Mouse (Mus musculus): ENCODE measurements around the gene Tescl. TPM values are rescaled to one million over a fixed set of nuclear protein-coding genes. Genes with fewer than 3 reads are reported as not detected.

Gene Tescl
- 0.31 TPM in 1 of 2 replicates, not detected in the other for polyA plus RNA-seq (2012)

GRCm38 (mm10) chr7:24333304-24333986 lies at the start of gene Tescl:
TSS of gene Tescl (minus strand) at chr7:24333936.

GRCm38 (mm10) chr7:24369731-24370541 lies 36.2 kb upstream of the Tescl start, which contains the start of gene Kcnn4:
TSS of gene Kcnn4 (plus strand) at chr7:24370263.

GRCm38 (mm10) chr7:24348896-24349295 lies 15.2 kb upstream of the Tescl start, which contains the start of gene Lypd5:
TSS of gene Lypd5 (plus strand) at chr7:24349196.

GRCm38 (mm10) chr7:24316567-24317092 lies 17.1 kb downstream of the Tescl start, which contains the start of gene Zfp94:
TSS of gene Zfp94 (minus strand) at chr7:24316666.

GRCm38 (mm10) chr7:24300771-24301282 lies 32.9 kb downstream of the Tescl start, which contains the start of gene Zfp61:
TSS of gene Zfp61 (minus strand) at chr7:24301232.

Other genes with a start within 250 kb of the Tescl start
- 0.06 and 0.25 TPM in 2 replicates for gene Zfp112, start 221.6 kb downstream of the Tescl start, polyA plus RNA-seq (2012)
- gene Zfp235, start 199.8 kb downstream of the Tescl start, polyA plus RNA-seq (2012) = 0.47 and 1.2 TPM in 2 replicates
- 0.26 and 0.74 TPM in 2 replicates for gene Zfp114, start 158.9 kb downstream of the Tescl start, polyA plus RNA-seq (2012)
- gene Zfp111, start 122.5 kb downstream of the Tescl start, polyA plus RNA-seq (2012) = 0.26 and 1.1 TPM in 2 replicates
- 0.51 and 0.73 TPM in 2 replicates for gene Zfp109, start 96.4 kb downstream of the Tescl start, polyA plus RNA-seq (2012)
- gene Zfp108, start 79.1 kb downstream of the Tescl start, polyA plus RNA-seq (2012) = 0.15 and 0.21 TPM in 2 replicates
- gene Zfp93, start 63.5 kb downstream of the Tescl start, polyA plus RNA-seq (2012) = 0.35 and 0.41 TPM in 2 replicates
- 4.5 and 5.6 TPM in 2 replicates for gene Zfp61, start 32.7 kb downstream of the Tescl start, polyA plus RNA-seq (2012)
- 0.79 and 0.80 TPM in 2 replicates for gene Zfp94, start 17.3 kb downstream of the Tescl start, polyA plus RNA-seq (2012)
- not detected in 2 replicates for gene Lypd5, start 15.3 kb upstream of the Tescl start, polyA plus RNA-seq (2012)
- gene Kcnn4, start 36.3 kb upstream of the Tescl start, polyA plus RNA-seq (2012) = 116 and 139 TPM in 2 replicates
- gene Smg9, start 65.7 kb upstream of the Tescl start, polyA plus RNA-seq (2012) = 121 and 122 TPM in 2 replicates
- 0.05 and 0.10 TPM in 2 replicates for gene Irgc1, start 118.4 kb upstream of the Tescl start, polyA plus RNA-seq (2012)
- gene Plaur, start 128.5 kb upstream of the Tescl start, polyA plus RNA-seq (2012) = 118 and 127 TPM in 2 replicates
- 0.17 and 0.33 TPM in 2 replicates for gene Cadm4, start 148.1 kb upstream of the Tescl start, polyA plus RNA-seq (2012)
- gene Zfp428, start 173.1 kb upstream of the Tescl start, polyA plus RNA-seq (2012) = 34.0 and 41.2 TPM in 2 replicates
- gene AC161166.1, start 178.5 kb upstream of the Tescl start, polyA plus RNA-seq (2012) = not detected in 2 replicates
- 7.8 and 9.6 TPM in 2 replicates for gene Irgq, start 196.8 kb upstream of the Tescl start, polyA plus RNA-seq (2012)
- gene Pinlyp, start 212.2 kb upstream of the Tescl start, polyA plus RNA-seq (2012) = not detected in 2 replicates
- gene Xrcc1, start 212.4 kb upstream of the Tescl start, polyA plus RNA-seq (2012) = 169 and 206 TPM in 2 replicates

All from megakaryocyte-erythroid progenitor cell, adult 5 weeks (primary cell).